Mouse (Mus musculus): ENCODE results near the gene C1ql1. TPM values are rescaled to one million over a fixed set of nuclear protein-coding genes. Genes with fewer than 3 reads are reported as not detected.
A peak's percentile ranks its signal among the peaks of the same experiment; 100 is the strongest.

Gene C1ql1
- total RNA-seq, 2 experiments from 2014 or later = 16.4 to 17.4 TPM

- DNase-seq (ENCODE audit: low spot score in 2 of 2) = no peak
Measured at GRCm38 (mm10) chr11:102918077-102918476, 28.4 kb downstream of the C1ql1 start.

GRCm38 (mm10) chr11:102915380-102915779, 31.1 kb downstream of the C1ql1 start:
- no peak for DNase-seq (ENCODE audit: low spot score in 2 of 2)
- intact Hi-C loops (cut with DNase I) = no loop called here

More at GRCm38 (mm10) chr11:102918077-102918476, 28.4 kb downstream of the C1ql1 start:
- intact Hi-C loops (cut with DNase I) = no loop called here

- DNase-seq (ENCODE audit: low spot score in 2 of 2) = no peak
- intact Hi-C loops (cut with DNase I) = no loop called here
Measured at GRCm38 (mm10) chr11:102911376-102911775, 35.1 kb downstream of the C1ql1 start.

GRCm38 (mm10) chr11:102903654-102904053, 42.8 kb downstream of the C1ql1 start:
- intact Hi-C loops (cut with DNase I) = no loop called here
- DNase-seq (ENCODE audit: low spot score in 2 of 2) = no peak

- intact Hi-C loops (cut with DNase I) = no loop called here
- no peak for DNase-seq (ENCODE audit: low spot score in 2 of 2)
Measured at GRCm38 (mm10) chr11:102902107-102902506, 44.4 kb downstream of the C1ql1 start.

DNA sequence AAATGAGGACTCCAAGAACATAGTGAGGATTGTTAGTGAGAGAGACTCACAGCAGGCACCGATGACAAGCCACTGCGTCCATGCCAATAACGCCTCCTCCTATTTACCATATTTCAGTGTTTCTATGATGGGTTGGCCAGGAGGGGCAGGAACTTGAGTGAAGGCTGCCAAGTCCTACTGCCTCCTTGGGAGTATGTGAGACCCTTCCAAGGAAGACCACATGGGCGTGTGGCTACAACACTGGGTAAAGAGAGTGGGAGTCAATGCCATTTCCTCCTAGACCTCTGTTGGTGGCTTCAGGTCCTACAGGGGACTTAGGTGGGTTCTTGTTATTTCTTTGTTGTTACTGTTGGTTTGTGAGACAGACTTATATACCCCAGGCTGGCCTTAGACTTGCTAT, 45.3 kb downstream of the C1ql1 start:
- DNase-seq (ENCODE audit: low spot score in 2 of 2) = no peak

GRCm38 (mm10) chr11:102900763-102901162, 45.7 kb downstream of the C1ql1 start, which contains the start of gene Gfap:
TSS of gene Gfap (minus strand) at chr11:102900912.
- intact Hi-C loops (cut with DNase I) = loop anchor here (2.0 kb wide), 2 partner anchors 92 to 154 kb away; no protein-coding TSS in a partner anchor
- peak; percentile 75 to 80 for DNase-seq (ENCODE audit: low spot score in 2 of 2)

More for the DNA sequence above, 45.3 kb downstream of the C1ql1 start:
- intact Hi-C loops (cut with DNase I) = loop anchor here (2.0 kb wide), 2 partner anchors 92 to 154 kb away; no protein-coding TSS in a partner anchor

DNA sequence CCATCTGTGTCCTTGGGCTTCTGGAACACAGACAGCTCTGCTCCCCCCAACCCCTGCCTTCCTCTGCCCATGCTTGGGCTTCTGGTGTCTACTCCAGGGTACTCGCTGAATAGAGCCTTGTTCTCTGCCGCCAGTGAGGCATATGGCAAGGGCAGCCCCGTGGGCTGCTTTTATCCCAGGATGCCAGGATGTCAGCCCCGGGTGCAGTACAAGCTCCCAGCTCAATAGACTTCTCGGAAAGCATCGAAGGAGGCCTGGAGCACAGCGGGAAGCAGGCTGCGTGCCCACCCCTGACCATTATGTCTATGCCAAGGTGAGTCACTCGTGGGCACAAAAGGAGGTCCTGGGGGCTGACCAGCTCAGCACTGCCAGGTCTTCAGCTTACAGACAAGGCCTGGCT, 48.1 kb downstream of the C1ql1 start:
- intact Hi-C loops (cut with DNase I) = no loop called here
- DNase-seq (ENCODE audit: low spot score in 2 of 2) = peak in 1 of 2 experiments; percentile 31

GRCm38 (mm10) chr11:102896641-102897040, 49.8 kb downstream of the C1ql1 start:
- intact Hi-C loops (cut with DNase I) = no loop called here
- no peak for DNase-seq (ENCODE audit: low spot score in 2 of 2)

GRCm38 (mm10) chr11:102895779-102896178, 50.7 kb downstream of the C1ql1 start:
- DNase-seq (ENCODE audit: low spot score in 2 of 2) = no peak
- intact Hi-C loops (cut with DNase I) = no loop called here

GRCm38 (mm10) chr11:102894716-102895115, 51.8 kb downstream of the C1ql1 start:
- intact Hi-C loops (cut with DNase I) = no loop called here
- no peak for DNase-seq (ENCODE audit: low spot score in 2 of 2)

- peak in 1 of 2 experiments; percentile 44 for DNase-seq (ENCODE audit: low spot score in 2 of 2)
- intact Hi-C loops (cut with DNase I) = no loop called here
Measured at GRCm38 (mm10) chr11:102893015-102893651, 53.4 kb downstream of the C1ql1 start.

DNA sequence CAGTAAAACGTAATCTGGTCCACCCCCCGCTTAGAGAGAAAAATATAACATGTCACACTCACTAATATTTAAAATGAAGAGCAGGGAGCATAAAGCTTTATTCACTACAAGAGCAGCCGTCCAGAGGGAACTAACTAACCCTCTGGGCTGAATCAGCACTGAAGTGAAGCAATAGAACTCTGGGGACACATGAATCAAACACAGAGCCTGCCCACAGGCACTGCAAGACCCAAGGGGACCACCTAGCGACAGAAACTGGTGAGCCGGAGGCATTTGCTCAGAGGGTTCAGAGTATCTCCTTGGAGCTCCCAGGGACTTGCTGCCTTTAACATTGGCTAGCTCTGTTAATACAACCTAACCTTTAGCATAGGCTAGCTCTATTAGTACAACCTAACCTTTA, 56.4 kb downstream of the C1ql1 start:
- DNase-seq (ENCODE audit: low spot score in 2 of 2) = no peak
- intact Hi-C loops (cut with DNase I) = no loop called here

Other genes with a start within 250 kb of the C1ql1 start
- gene Ccdc43, start 248.9 kb downstream of the C1ql1 start, total RNA-seq (2021) = 10 to 100 TPM; 28.2 to 30.3 TPM
- 100 to 1,000 TPM; 118 to 139 TPM for gene Adam11, start 185.2 kb downstream of the C1ql1 start, total RNA-seq (2021)
- gene Gjc1, start 127.0 kb downstream of the C1ql1 start, total RNA-seq (2021) = 1 to 10 TPM; 7.3 to 8.0 TPM
- 1 to 10 TPM; 5.1 to 7.2 TPM for gene Higd1b, start 110.8 kb downstream of the C1ql1 start, total RNA-seq (2021)
- 100 to 1,000 TPM; 108 to 116 TPM for gene Eftud2, start 65.7 kb downstream of the C1ql1 start, total RNA-seq (2021)
- 1 to 10 TPM; 1.7 to 2.7 TPM for gene Ccdc103, start 65.5 kb downstream of the C1ql1 start, total RNA-seq (2021)
- gene Fam187a, start 61.5 kb downstream of the C1ql1 start, total RNA-seq (2021) = under 1 TPM in 1 of 2 experiments, not detected in 1; 0.27 TPM
- gene Gfap, start 45.8 kb downstream of the C1ql1 start, total RNA-seq (2021) = 100 to 1,000 TPM; 118 to 122 TPM
- gene Kif18b, start 21.6 kb downstream of the C1ql1 start, total RNA-seq (2021) = under 1 TPM; 0.28 to 0.41 TPM
- 100 to 1,000 TPM; 122 to 124 TPM for gene Nmt1, start 81.5 kb upstream of the C1ql1 start, total RNA-seq (2021)
- 10 to 100 TPM; 67.7 to 68.1 TPM for gene Dcakd, start 81.6 kb upstream of the C1ql1 start, total RNA-seq (2021)
- gene Plcd3, start 155.0 kb upstream of the C1ql1 start, total RNA-seq (2021) = 10 to 100 TPM; 13.3 to 13.8 TPM
- 10 to 100 TPM; 68.9 to 70.7 TPM for gene Acbd4, start 155.0 kb upstream of the C1ql1 start, total RNA-seq (2021)
- 10 to 100 TPM; 46.5 to 50.8 TPM for gene Hexim1, start 169.5 kb upstream of the C1ql1 start, total RNA-seq (2021)
- gene Hexim2, start 185.7 kb upstream of the C1ql1 start, total RNA-seq (2021) = 10 to 100 TPM; 11.7 to 13.6 TPM
- 100 to 1,000 TPM; 146 to 197 TPM for gene Fmnl1, start 224.4 kb upstream of the C1ql1 start, total RNA-seq (2021)

Measured in left cerebral cortex, postnatal 25 days (tissue).